In the genomic region with DNA sequence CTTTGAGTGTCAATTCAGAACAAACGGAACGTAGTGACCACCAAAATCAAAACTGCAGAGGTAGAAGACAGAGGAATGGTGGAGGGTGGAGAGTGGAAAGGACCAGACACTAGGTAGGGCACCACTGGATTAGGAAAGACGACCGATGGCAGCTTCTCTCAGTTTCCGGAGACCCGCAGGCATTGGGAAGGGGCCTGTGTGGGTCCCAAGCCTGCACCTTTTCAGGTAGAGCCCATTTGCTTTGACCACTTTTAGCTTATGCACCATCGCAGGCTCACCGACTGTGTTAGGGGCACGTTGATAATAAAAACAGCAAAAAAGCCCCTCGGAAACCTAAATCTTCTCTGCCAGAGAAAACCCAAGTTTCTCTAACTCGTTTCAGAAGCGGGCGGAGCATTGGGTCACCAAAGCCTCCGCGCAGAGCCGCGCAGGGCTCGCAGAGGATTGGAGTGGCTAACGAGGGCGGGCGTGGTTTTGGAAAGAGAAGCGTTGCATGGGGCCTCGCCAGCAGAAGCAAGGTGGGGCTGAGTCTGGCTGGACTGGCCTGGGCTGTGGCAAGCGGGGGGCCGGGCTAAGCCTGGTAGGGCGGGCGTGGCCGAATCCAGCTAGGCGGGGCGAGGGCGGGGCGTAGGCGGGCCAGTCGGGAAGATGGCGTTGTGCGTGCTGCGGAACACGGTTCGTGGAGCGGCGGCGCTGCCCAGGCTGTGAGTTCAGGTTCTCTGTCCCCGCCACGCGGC, we compare ENCODE assay signal across 7 mouse cellular contexts. TPM values are rescaled to one million over a fixed set of nuclear protein-coding genes. Genes with fewer than 3 reads are reported as not detected.
DNase-seq lines count a peak whose midpoint lies in the region; ATAC-seq lines count a peak whose summit lies in the region.

A gene (plus strand): TSS at position 627 of the 737 bp plus-strand sequence.

- DNase-seq in adrenal gland, postnatal 14 days, result peak; percentile 99
- DNase-seq in embryonic facial prominence, embryonic 11.5 days (ENCODE audit: low spot score), result peak; percentile 95
- peak; percentile 99 for DNase-seq in kidney, adult 18-20 months
- peak; percentile 98 for DNase-seq in limb, embryonic 11.5 days (ENCODE audit: low spot score)
- DNase-seq in midbrain, embryonic 14.5 days, result peak; percentile 89
- peak; percentile 87 to 97 for DNase-seq in spleen, adult 18-20 months

- H3K36me3 ChIP-seq in embryonic facial prominence, embryonic 11.5 days (replicated peaks; ENCODE audit: control insufficient read depth, insufficient read depth, low read depth, low read length), result no peaks in the 10 kb centered on the region
- H3K36me3 ChIP-seq in limb, embryonic 11.5 days (ENCODE audit: control insufficient read depth, insufficient read depth, low read length), result no peaks in the 10 kb centered on the region
- H3K36me3 ChIP-seq in midbrain, embryonic 14.5 days (ENCODE audit: control insufficient read depth, insufficient read depth, low read length), result no peaks in the 10 kb centered on the region

- peak within 1 kb of the TSS; percentile 67 for H3K4me3 ChIP-seq in embryonic facial prominence, embryonic 11.5 days (ENCODE audit: low read depth, low read length)
- peak within 1 kb of the TSS; percentile 63 for H3K4me3 ChIP-seq in limb, embryonic 11.5 days (ENCODE audit: low read depth, low read length)
- H3K4me3 ChIP-seq in midbrain, embryonic 14.5 days (replicated peaks; ENCODE audit: low read depth, low read length), result peak within 1 kb of the TSS; percentile 51

- no peaks in the 10 kb centered on the region for H3K27me3 ChIP-seq in embryonic facial prominence, embryonic 11.5 days (ENCODE audit: control insufficient read depth, insufficient read depth, low read length)
- H3K27me3 ChIP-seq in limb, embryonic 11.5 days (ENCODE audit: control insufficient read depth, insufficient read depth, low read length), result no peaks in the 10 kb centered on the region
- no peaks in the 10 kb centered on the region for H3K27me3 ChIP-seq in midbrain, embryonic 14.5 days (ENCODE audit: control insufficient read depth, insufficient read depth, low read length)

- peak within 1 kb of the TSS; percentile 68 for H3K9ac ChIP-seq in embryonic facial prominence, embryonic 11.5 days (replicated peaks; ENCODE audit: low read length)
- peak within 1 kb of the TSS; percentile 71 for H3K9ac ChIP-seq in limb, embryonic 11.5 days (ENCODE audit: low read length)
- H3K9ac ChIP-seq in midbrain, embryonic 14.5 days (replicated peaks; ENCODE audit: low read length), result peak within 1 kb of the TSS; percentile 42

- 2% methylated on average over 45 of the region's 45 CpGs for WGBS in embryonic facial prominence, embryonic 11.5 days
- WGBS in limb, embryonic 11.5 days, result 3% methylated on average over 45 of the region's 45 CpGs
- WGBS in midbrain, embryonic 14.5 days, result 3% methylated on average over 45 of the region's 45 CpGs

- peak; percentile 98 for ATAC-seq in embryonic facial prominence, embryonic 11.5 days (replicated peaks; ENCODE audit: insufficient number of reproducible peaks, low FRiP score, low TSS enrichment, low read depth)
- peak; percentile 96 for ATAC-seq in granulocyte monocyte progenitor cell, adult 5-6 weeks (replicated peaks; ENCODE audit: poor library complexity, severe bottlenecking)
- peak; percentile 99 for ATAC-seq in limb, embryonic 11.5 days (ENCODE audit: insufficient number of reproducible peaks, low FRiP score, low TSS enrichment, low read depth)
- peak; percentile 94 for ATAC-seq in midbrain, embryonic 14.5 days (ENCODE audit: low FRiP score, low TSS enrichment)

- no peaks in the 10 kb centered on the region for H3K9me3 ChIP-seq in embryonic facial prominence, embryonic 11.5 days (replicated peaks; ENCODE audit: control insufficient read depth, low read length)
- no peaks in the 10 kb centered on the region for H3K9me3 ChIP-seq in limb, embryonic 11.5 days (ENCODE audit: control insufficient read depth, low read length)
- H3K9me3 ChIP-seq in midbrain, embryonic 14.5 days (ENCODE audit: control insufficient read depth, low read length), result no peaks in the 10 kb centered on the region

- H3K4me2 ChIP-seq in embryonic facial prominence, embryonic 11.5 days (ENCODE audit: low read depth, low read length), result peak within 1 kb of the TSS; percentile 64
- peak within 1 kb of the TSS; percentile 61 for H3K4me2 ChIP-seq in limb, embryonic 11.5 days (ENCODE audit: low read depth, severe bottlenecking)
- peak within 1 kb of the TSS; percentile 69 for H3K4me2 ChIP-seq in midbrain, embryonic 14.5 days (ENCODE audit: low read length)

- 0 out of 2 replicates have a peak, but pooled peaks cover 3% of the 10 kb centered on the region for H3K4me1 ChIP-seq in embryonic facial prominence, embryonic 11.5 days (ENCODE audit: control insufficient read depth, insufficient read depth, low read length)
- H3K4me1 ChIP-seq in limb, embryonic 11.5 days (ENCODE audit: control insufficient read depth, insufficient read depth, low read length), result 0 out of 2 replicates have a peak, but pooled peaks cover 3% of the 10 kb centered on the region
- H3K4me1 ChIP-seq in midbrain, embryonic 14.5 days (ENCODE audit: control insufficient read depth, insufficient read depth, low read length), result peaks cover 3% of the 10 kb centered on the region; the same call in 1 of the 2 replicates

- H3K27ac ChIP-seq in embryonic facial prominence, embryonic 11.5 days (replicated peaks; ENCODE audit: low read depth, low read length), result no peak within 1 kb of the TSS; the same call in 1 of the 2 replicates
- peak within 1 kb of the TSS; percentile 36; the same call in 1 of the 2 replicates for H3K27ac ChIP-seq in limb, embryonic 11.5 days (replicated peaks; ENCODE audit: low read depth, low read length)
- H3K27ac ChIP-seq in midbrain, embryonic 14.5 days (replicated peaks; ENCODE audit: low read depth, low read length), result no peak within 1 kb of the TSS

RNA-seq across cellular contexts. Expression of the gene that starts here (rescaled TPM):
- 104 and 111 TPM in 2 replicates for total RNA-seq in adrenal gland, postnatal 14 days (2021)
- polyA plus RNA-seq in embryonic facial prominence, embryonic 11.5 days (2014; fragmentation: Nextera tagmentation; extraction: Ambion mirVana), result 29.1 and 31.2 TPM in 2 replicates
- 20.6 and 24.2 TPM in 2 replicates for total RNA-seq in granulocyte monocyte progenitor cell, adult 5-6 weeks (2014; fragmentation: Nextera tagmentation)
- total RNA-seq in granulocyte monocyte progenitor cell, adult 5-6 weeks (2017), result 5.0 and 9.7 TPM in 2 replicates
- 27.9 and 28.1 TPM in 2 replicates for polyA plus RNA-seq in limb, embryonic 11.5 days (2014; fragmentation: Nextera tagmentation; extraction: Ambion mirVana)
- polyA plus RNA-seq in midbrain, embryonic 14.5 days (2014; fragmentation: Nextera tagmentation; extraction: Ambion mirVana), result 12.8 and 17.2 TPM in 2 replicates
